Mouse (Mus musculus): ENCODE data around the gene Spop. TPM values are rescaled to one million over a fixed set of nuclear protein-coding genes. Genes with fewer than 3 reads are reported as not detected.

The Spop gene
- 100 to 1,000 TPM; 173 to 190 TPM for total RNA-seq (2021)
- long read RNA-seq, experiment 1, transcript Spop-202 (11 exons, 2,881 nt), result minor isoform, 32 of 451 reads
- long read RNA-seq, experiment 1, transcript Spop-201 (10 exons, 3,063 nt), result major isoform, 362 of 451 reads
- long read RNA-seq, experiment 1, partial matches to known transcripts, result 15 of 451 reads
- long read RNA-seq, experiment 1, other reads (novel, unspliced or antisense), result 42 of 451 reads
- long read RNA-seq, experiment 2, transcript Spop-201 (10 exons, 3,063 nt), result major isoform, 392 of 489 reads
- long read RNA-seq, experiment 2, transcript Spop-202 (11 exons, 2,881 nt), result minor isoform, 35 of 489 reads
- long read RNA-seq, experiment 2, partial matches to known transcripts, result 42 of 489 reads
- long read RNA-seq, experiment 2, other reads (novel, unspliced or antisense), result 20 of 489 reads

DNA sequence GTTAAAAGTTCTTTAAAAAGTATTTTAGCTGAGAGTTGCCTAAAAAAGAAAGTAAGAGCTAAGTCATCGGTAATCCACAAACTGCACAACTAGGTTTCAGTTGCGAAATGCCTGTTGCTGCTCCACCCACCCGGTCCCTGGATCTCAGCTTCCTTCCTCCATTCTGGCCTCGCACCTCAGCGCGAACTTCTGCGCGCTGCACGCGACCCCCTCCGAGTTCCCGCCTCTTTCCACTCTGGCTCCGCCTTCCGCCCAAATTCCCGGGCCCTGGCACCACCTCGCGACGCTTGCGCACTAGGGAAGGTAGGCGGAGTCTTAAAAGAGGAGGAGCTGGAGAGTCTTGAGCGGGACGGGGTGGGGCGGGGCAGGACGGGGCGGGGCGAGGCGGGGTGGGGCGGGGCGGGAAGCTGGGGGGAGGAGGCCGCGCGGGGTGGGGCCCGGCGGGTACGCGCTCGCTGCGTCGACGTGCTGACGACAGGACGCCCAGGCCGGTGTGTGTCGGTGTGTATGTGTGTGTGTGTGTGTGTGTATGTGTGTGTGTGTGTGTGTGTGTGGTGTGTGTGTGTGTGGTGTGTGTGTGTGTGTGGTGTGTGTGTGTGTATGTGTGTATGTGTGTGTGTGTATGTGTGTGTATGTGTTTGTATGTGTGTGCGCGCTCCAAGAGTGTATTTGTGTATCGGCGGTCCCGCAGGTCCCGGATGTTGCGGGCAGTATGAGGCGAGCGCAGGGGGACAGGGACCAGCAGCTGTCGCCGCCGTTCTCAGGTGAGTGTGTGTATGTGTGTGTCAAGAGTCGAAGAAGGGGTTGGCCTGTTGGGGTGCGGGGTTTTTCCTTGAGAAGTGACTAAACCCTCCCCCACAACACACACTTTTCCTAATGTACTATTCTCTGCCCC lies at the start of gene Spop:
TSS of gene Spop (plus strand) at position 440 of the 895 bp plus-strand sequence.
- intact Hi-C loops (cut with DNase I; ENCODE audit: low total_unique reads), result no loop called here
- peak; percentile 94 for DNase-seq

DNA sequence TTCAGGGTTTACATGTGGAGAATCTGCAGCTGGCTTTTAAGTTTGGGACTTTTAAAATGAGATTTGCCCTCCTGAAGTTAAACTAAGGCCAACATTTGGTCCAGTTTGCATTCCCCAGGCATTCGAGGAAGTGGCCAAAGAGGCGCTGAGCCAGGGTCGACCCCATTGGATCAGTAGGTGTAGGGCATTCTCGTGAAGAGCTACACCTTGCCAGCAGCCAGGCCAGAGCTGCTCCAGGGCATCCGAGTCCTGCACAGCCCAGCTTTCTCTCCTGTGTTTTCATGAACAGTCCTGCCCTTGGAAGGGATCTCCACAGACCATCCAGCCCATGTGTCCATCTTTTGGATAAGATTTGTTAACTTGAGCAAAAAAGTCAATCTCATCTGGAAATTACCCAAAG lies 49.5 kb upstream of the Spop start:
- intact Hi-C loops (cut with DNase I; ENCODE audit: low total_unique reads), result no loop called here
- DNase-seq, result no peak

DNA sequence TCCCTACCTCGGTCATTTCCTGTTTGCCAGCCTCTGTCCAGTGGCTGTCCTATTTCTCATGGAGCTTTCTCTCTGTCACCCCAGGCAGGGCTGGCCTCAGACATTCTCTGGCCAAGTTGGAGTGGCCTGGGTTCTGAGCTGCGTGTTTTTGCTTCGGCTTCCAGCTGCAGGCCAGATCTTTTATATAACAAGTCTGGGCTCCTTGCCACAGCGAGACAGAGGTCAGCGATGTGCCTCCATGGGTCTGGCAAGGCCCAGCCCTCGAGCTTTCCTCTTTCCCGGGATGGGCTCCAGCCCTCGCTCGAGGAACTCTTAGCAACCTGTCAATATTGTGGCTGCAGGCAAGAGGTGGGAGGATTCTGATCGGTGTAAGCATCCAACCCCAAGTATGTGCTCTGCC lies 48.3 kb upstream of the Spop start:
- intact Hi-C loops (cut with DNase I; ENCODE audit: low total_unique reads), result no loop called here
- DNase-seq, result peak; percentile 91

DNA sequence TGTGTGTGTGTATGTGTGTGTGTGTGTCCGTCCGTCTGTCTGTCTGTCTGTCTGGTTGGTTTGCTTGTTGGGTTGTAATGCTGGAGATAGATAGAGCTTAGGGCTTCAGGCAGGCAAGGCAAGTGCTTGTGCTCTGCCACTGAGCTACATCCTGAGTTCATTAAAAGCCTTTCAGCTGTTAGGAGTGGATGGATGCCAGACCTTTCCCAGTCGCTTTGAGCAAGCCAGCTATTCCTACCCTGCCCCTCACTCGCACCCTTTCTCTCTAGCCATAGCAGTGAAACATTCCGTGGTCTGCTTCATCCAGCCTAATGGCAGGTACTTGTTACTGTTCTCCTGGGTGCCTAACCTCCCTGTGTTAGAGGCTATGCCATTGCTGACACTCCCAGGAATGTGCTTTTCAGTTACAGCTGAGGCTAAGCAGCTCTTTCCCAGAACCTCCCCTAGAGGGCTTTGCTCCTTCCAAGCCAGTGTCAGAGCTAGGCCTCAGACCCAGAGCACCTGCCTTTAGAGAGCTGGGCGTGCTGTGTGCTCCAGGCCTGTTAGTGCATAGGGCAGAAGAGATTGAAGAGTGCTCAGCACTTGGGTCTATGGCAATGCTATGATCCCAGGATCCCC lies 47.5 kb upstream of the Spop start:
- intact Hi-C loops (cut with DNase I; ENCODE audit: low total_unique reads), result no loop called here
- DNase-seq, result peak; percentile 36

DNA sequence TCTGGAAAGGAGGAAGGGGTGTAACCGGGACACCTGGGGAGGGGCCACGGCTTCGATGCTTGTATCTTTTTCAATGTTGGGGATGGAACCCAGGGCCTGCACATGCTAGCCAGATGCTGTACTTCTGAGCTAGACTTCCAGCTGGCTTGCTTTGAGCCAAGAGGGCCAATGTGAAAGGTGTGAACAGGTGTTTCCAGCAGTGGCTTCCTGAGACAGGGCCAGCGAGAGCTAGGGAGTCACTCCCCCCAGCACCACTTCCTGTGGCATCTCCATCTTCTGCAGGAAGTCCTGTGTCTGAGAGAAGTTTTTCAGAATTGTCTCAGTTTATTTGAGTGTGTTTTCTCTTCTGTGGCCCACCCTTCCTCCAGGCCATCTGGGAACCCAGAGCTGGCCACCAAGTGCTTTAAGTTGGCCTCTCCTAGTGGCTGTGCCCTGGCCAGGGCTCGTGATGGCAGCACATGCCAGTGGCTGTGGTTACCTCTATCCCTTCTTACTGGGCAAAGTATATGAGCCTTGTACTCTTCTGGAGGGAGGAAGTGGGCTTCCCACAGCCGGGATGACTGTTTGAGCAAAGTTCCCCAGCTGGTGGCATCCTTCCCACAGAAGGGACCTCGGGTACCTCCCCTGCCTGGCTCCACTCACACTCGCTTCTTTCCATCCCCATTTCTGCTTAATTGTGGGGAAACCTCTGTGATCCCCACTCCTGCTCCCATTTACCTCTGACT lies 46.7 kb upstream of the Spop start:
- intact Hi-C loops (cut with DNase I; ENCODE audit: low total_unique reads), result no loop called here
- DNase-seq, result no peak

DNA sequence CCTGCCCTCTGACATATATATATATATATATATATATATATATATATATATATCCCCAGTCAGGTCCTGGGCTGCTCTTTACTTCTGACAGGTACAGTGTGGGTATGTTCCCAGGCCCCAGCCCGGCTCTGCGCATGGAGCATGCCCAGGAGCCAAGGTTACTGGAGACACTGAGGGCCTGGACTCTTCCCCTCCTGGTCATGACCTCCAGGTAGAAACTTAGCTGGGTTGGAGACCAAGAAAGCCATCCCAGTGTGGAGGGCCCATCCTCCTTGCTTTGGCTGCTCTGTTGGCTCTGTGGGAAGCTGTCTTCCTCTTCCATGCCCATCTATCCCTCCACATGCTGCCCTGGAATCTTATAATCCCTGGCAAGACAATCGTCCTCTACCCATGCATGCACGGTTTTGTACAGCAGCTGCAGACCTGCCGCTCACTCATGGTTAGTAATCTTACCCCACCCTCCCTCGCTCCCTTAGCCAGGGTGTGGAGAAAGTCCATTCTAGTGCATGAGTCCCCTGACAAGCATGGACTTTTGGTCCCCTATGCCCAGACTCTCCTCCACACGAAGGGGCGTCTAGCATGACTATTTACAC lies 45.6 kb upstream of the Spop start:
- DNase-seq, result no peak
- intact Hi-C loops (cut with DNase I; ENCODE audit: low total_unique reads), result no loop called here

DNA sequence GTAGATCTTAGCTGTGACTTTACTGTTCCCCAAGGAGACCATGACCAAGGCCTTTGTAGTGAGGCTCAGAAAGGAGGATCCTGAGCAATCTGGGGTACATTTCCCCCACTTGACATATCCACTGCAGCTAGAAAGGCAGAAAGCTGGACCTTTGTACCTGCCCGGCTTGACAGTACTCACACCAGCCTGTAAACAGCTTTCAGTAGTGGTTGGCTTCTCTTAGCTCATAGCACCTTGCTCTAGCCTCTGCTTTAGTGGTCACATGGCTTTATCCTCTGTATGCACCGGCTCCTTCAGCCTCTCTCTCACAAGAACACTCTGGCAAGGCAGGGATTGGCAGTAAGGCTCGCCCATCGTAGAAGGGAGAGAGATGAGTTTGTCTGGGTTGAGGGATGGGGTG lies 45.0 kb upstream of the Spop start:
- DNase-seq, result no peak
- intact Hi-C loops (cut with DNase I; ENCODE audit: low total_unique reads), result no loop called here

DNA sequence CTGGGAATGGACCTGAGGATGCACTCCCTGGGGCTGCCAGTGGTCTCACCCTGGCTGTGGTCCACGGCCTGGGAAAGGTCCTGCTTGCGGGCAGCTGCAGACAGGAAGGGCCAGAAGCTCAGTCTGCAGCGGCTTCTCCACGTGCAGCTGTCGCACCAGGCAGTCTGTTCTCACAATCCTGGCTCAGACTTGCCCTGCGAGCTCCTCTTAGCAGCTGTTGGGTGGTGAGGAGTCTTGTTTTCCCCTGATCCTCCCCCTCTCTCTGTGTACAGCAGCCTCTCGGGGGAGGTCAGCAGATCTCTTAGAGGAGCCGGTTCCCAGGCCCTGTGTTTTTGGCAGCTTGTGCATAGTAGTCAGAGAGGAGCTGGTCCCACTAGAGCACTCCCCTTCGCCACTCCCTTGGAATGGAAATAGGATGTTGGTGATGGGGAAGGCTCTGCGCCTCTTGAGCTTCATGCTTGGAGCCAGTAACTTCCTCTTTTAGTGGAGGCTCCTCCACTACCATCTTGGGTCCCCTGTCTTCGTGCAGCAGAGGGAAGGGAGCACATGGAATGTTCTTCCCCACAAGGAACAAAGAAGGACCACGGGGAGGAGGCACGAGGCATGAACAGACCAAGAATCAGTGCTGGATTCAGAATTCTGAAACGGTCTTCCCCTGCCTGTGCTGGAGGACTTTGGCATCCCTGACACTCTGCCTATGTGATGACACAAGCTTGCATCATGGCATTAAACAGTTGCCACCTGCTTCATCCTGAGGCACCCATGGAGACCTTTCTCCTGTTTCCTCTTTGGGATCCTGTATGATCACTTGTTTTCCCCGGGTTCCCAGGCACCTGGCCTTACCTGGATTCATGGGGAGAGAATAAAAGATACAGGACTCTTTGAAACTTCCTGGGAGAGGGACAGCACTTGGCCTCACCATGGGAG lies 43.7 kb upstream of the Spop start:
- intact Hi-C loops (cut with DNase I; ENCODE audit: low total_unique reads), result loop anchor here (10.0 kb wide), 1 partner anchor 55 kb away; the partner anchor contains the start of gene Kat7
- peak; percentile 81 for DNase-seq

DNA sequence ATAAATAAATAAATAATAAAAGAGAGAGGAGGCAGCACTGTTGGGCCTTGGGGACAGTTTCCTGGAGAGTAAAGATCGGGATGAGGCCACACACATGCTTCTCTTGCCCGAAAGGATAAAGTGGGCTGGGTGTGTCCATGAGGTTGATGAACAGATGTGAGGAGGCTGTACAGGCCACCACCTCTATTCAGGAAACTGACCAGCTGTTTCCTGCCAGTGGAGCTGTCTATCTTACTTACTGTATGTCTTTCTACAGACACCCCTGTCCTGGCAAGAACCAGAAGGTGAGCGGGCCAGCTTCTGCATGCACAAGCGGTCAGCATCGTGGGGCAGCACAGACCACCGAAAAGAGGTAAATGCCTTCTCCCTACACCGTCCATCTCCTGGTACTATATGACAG lies 42.7 kb upstream of the Spop start:
- no peak for DNase-seq
- intact Hi-C loops (cut with DNase I; ENCODE audit: low total_unique reads), result loop anchor here (10.0 kb wide), 1 partner anchor 56 kb away; the partner anchor contains the start of gene Kat7

DNA sequence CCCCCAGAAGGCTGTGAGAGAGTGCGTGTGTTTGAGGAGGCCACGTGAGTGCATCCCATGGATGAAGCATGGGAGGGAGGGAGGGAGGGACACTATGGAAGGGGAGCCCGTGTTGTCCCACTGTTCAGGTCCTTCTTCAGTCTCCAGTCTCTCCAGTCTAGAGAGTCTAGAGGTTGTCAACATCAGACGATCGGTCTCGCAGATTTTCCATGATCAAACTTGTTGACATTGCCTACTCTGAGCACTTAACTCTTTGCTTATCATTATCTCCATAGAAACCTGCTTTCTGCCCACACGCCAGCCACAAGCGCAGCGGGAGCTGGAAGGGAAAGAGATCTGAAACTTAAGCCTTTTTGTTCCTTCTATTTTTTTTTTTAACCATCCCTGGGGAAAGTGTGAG lies 35.0 kb upstream of the Spop start:
- intact Hi-C loops (cut with DNase I; ENCODE audit: low total_unique reads), result loop anchor here (10.0 kb wide), 1 partner anchor 64 kb away; the partner anchor contains the start of gene Kat7
- DNase-seq, result no peak

DNA sequence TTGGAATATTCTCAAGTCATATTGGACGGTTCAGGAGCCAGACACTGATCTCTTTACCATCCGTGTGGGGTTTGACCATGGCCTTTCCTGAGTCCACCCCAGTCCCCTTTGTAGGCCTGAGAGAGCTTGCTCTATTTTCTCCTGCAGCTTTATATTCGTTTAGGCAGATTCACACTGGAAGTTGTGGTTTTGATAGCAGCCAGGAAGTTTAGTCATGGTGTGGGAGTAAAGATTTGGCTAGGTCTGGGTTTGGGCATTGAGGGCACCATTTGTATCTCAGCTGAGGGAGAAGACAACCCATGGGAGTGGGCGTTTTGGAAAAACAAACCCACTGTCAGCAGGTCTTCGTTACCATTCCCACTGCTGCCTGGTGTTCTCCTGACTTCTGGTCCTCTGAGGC lies 34.3 kb upstream of the Spop start:
- intact Hi-C loops (cut with DNase I; ENCODE audit: low total_unique reads), result loop anchor here (10.0 kb wide), 1 partner anchor 65 kb away; the partner anchor contains the start of gene Kat7
- no peak for DNase-seq

DNA sequence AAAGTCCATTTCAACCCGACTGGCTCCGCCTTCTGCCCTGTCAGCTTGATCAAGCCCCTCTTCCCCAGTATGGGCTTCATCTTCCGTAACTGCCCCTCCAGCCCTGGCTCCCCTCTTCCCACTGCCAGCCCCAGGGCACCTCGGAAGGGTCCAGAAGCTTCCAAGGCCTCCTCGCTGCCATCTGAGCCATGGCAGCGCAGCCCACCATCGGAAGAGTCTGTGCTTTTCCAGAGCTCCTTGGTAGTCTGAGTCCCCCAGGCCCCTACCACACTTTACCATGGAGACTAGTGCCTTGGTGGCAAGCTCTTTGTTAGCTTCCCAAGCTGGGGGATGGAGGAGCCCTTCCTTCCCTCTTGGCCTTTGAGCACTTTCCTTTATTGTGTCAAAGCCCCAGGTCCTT lies 33.2 kb upstream of the Spop start:
- DNase-seq, result no peak
- intact Hi-C loops (cut with DNase I; ENCODE audit: low total_unique reads), result loop anchor here (5.0 to 10.0 kb wide), 2 partner anchors 43 to 116 kb away; partner anchors contain the start of genes Fam117a and Tac4

DNA sequence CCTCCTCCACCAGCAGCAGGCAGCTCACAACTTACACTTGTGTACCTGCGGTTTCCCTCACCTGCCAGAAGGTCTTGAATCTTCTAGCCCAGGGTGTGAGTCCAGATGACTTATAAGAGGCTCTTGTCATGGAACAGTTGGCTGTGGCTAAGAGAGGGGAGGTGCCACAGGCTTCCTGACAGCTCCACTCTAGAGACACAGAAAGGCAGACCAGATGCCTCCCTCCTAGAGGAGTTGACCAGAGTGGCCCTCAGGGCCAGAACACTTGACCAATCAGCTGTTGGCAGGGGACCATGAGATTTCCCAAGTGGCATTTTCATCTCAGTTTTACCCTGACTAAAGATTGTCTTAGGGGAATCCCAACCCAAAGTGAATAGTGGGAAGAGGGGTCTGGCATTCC lies 32.7 kb upstream of the Spop start:
- intact Hi-C loops (cut with DNase I; ENCODE audit: low total_unique reads), result loop anchor here (5.0 to 10.0 kb wide), 2 partner anchors 44 to 116 kb away; partner anchors contain the start of genes Fam117a and Tac4
- DNase-seq, result peak; percentile 2

DNA sequence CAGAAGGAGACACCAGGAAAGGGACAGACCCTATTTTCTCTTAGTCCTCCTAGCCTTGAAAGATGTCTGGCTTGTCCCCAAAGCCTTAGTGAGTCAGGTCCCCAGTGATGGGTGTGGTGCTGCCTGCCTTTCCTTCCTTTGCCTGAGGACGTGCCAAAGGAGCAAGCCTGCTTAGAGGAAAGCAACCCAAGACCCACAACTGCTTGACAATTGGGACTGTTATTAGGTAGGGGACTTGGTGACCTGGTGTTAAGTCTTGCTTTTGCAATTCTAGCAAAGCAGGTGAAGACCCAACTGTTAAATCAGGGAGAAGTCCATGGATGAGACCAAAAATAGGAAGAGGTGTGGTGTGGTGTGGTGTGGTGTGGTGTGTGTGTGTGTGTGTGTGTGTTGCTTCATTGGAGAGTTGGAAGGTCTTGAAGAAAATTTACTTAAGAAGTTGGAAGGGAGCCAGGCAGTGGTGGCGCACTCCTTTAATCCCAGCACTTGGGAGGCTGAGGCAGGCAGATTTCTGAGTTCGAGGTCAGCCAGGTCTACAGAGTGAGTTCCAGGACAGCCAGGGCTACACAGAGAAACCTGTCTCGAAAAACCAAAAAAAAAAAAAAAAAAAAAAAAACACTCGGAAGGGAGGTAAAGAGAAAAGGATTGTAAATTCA lies 30.4 kb upstream of the Spop start:
- intact Hi-C loops (cut with DNase I; ENCODE audit: low total_unique reads), result loop anchor here (5.0 to 10.0 kb wide), 2 partner anchors 46 to 119 kb away; partner anchors contain the start of genes Fam117a and Tac4

DNA sequence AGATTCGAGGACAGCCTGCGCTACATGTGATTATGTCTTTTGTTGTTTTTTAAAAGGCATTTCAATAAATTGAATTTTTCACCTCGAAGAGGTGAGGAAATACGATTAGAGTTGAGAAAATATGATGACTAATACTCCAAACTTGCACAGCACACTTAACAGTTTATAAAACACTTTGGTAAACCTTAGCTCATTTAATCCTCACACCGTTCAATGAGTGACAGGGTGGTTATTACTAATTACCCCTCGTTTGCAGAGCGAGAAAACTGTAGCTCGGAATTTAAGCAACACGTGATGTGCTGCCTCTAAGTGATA lies 29.9 kb upstream of the Spop start:
- no peak for DNase-seq
- intact Hi-C loops (cut with DNase I; ENCODE audit: low total_unique reads), result loop anchor here (5.0 to 10.0 kb wide), 2 partner anchors 47 to 119 kb away; partner anchors contain the start of genes Fam117a and Tac4

More for the DNA sequence above, 30.4 kb upstream of the Spop start:
- peak; percentile 55 for DNase-seq

DNA sequence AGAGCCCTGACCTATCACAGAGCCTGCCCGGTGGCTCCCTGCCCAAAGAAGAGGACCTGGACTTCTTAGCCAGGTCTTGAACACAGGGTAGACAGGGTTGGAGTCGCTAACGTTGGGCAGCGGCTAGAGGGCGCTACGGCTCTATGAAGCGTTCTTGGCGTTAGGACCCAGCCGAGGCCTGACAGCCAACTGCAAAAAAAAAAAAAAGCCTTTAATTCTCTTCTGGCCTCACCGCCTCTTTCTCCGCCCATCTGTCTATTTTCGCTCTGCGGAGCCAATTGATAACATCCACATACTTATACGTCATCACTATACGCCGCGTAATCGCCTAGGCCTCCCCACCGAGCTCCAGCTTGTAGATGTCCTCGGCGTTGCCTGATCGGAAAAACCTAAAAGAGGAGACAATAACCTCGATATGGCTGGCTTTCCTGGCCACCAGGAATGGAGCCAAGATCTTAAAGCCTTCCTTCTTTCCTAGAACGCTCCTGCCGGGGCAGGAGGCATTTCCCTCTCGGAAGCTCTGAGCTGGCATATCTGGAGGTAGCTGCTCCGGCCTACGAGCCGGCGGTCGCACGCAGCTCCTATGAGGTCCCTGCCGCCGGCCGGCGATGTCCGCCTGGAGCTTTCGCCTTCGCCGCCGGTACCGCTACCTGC lies 29.4 kb upstream of the Spop start, which contains the start of gene Slc35b1:
TSS of gene Slc35b1 (plus strand) at position 374 of the 654 bp plus-strand sequence.
- intact Hi-C loops (cut with DNase I; ENCODE audit: low total_unique reads), result loop anchor here (5.0 to 10.0 kb wide), 2 partner anchors 47 to 120 kb away; partner anchors contain the start of genes Fam117a and Tac4
- peak; percentile 87 for DNase-seq

All from gastrocnemius, postnatal 14 days (tissue).